Mouse (Mus musculus): Measurements from ENCODE around the gene Rara. TPM values are rescaled to one million over a fixed set of nuclear protein-coding genes. Genes with fewer than 3 reads are reported as not detected.

Gene Rara
- total and polyA plus RNA-seq, 3 experiments, result 12.1 to 13.7 TPM; not detected in 1

DNA sequence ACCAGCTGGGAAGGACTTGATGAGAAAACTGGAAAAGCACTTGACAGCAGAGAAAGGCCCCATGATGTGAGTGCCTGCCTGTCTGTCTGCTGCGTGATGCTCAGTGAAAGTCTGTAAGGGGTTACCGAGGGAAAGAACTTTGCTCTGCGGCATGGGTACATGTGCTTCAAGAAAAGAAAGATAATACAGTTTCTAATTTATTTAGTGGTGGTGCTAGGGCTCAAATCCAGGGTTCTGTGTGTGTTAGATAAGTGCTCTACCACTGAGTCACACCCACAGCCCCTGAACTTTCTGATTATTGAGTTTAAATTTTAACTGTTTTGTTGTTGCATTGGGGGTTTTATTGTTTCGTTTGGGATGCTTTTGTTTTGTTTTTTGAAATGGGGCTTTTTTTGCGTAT is 16.1 kb upstream of the Rara start (continued):
- peak; percentile 89; the same call in 1 of the 2 replicates for TF ChIP-seq MAZ (IDR thresholded peaks at IDR 0.05; ENCODE audit: low read depth, low read length)
- TF ChIP-seq MYB (IDR thresholded peaks at IDR 0.05; ENCODE audit: low read depth, low read length), result peak; percentile 82
- peak; percentile 89 for TF ChIP-seq BHLHE40 (IDR thresholded peaks at IDR 0.05; ENCODE audit: borderline replicate concordance, low read depth, low read length)
- peak; percentile 99 for TF ChIP-seq GATA1 (IDR thresholded peaks at IDR 0.05; ENCODE audit: low read depth, low read length)
- peak; percentile 98 to 99 for TF ChIP-seq EP300 (IDR thresholded peaks at IDR 0.05; ENCODE audit: low read depth in 1 of 2, low read length in 2 of 2)
- TF ChIP-seq TBP (IDR thresholded peaks at IDR 0.05; ENCODE audit: low read depth, low read length), result no peak
- TF ChIP-seq ZMIZ1 (IDR thresholded peaks at IDR 0.05; ENCODE audit: low read depth, low read length), result peak; percentile 77; the same call in 1 of the 2 replicates
- TF ChIP-seq RCOR1 (IDR thresholded peaks at IDR 0.05; ENCODE audit: low read depth, low read length), result peak; percentile 98
- TF ChIP-seq RAD21 (IDR thresholded peaks at IDR 0.05; ENCODE audit: low read depth, low read length), result no peak
- peak; percentile 99 for TF ChIP-seq TCF12 (IDR thresholded peaks at IDR 0.05; ENCODE audit: low read depth, low read length)
- TF ChIP-seq USF1 (IDR thresholded peaks at IDR 0.05; ENCODE audit: low read depth, low read length), result 0 out of 2 replicates have a peak, but pooled peaks have one; percentile 43
- TF ChIP-seq E2F4 (IDR thresholded peaks at IDR 0.05; ENCODE audit: borderline replicate concordance, low read depth, low read length), result no peak
- TF ChIP-seq MAX (IDR thresholded peaks at IDR 0.05; ENCODE audit: low read length), result peak; percentile 97
- TF ChIP-seq NELFE (IDR thresholded peaks at IDR 0.05; ENCODE audit: low read depth, low read length), result no peak
- TF ChIP-seq ETS1 (IDR thresholded peaks at IDR 0.05; ENCODE audit: low read depth, low read length), result peak; percentile 98
- no peak for TF ChIP-seq NRF1 (IDR thresholded peaks at IDR 0.05; ENCODE audit: insufficient read depth, low read depth, low read length, poor library complexity, severe bottlenecking)
- TF ChIP-seq MEF2A (IDR thresholded peaks at IDR 0.05; ENCODE audit: extremely low read depth, insufficient replicate concordance, low read depth, low read length, poor library complexity, severe bottlenecking), result 0 out of 2 replicates have a peak, but pooled peaks have one; percentile 62
- TF ChIP-seq MXI1 (IDR thresholded peaks at IDR 0.05; ENCODE audit: low read depth, low read length), result peak; percentile 99

GRCm38 (mm10) chr11:98914196-98914595 is 13.4 kb upstream of the Rara start:
- Histone ChIP-seq H3K4me1 (ENCODE audit: control insufficient read depth in 1 of 2, insufficient read depth in 2 of 2, low read length in 2 of 2) (peaks cover 33 to 52% of the 10 kb centered on the region in 2 experiments), H3K36me3 (ENCODE audit: control insufficient read depth in 1 of 2, insufficient read depth in 2 of 2, low read length in 2 of 2) (peaks cover 54 to 68% of the 10 kb centered on the region in 2 experiments)

More at GRCm38 (mm10) chr11:98914196-98914595, 13.4 kb upstream of the Rara start:
- Histone ChIP-seq H3K79me2 (ENCODE audit: control insufficient read depth, insufficient read depth, low read length, poor library complexity) (peaks cover 29% of the 10 kb centered on the region), H3K4me3 (ENCODE audit: control insufficient read depth in 1 of 2, insufficient read depth in 1 of 2, low read depth in 2 of 2, low read length in 2 of 2) (no peak overlapping the region), H3K27ac (ENCODE audit: control insufficient read depth, low read depth, low read length) (no peak overlapping the region), H3K9me3 (replicated peaks; ENCODE audit: insufficient read depth, low read length) (no peaks in the 10 kb centered on the region), H3K27me3 (ENCODE audit: control insufficient read depth in 1 of 2, insufficient read depth in 2 of 2, low read length in 2 of 2) (no peaks in the 10 kb centered on the region), H3K9ac (ENCODE audit: control insufficient read depth, low read depth, low read length, poor library complexity, severe bottlenecking) (no peak overlapping the region)
- no peak for TF ChIP-seq MAX (IDR thresholded peaks at IDR 0.05; ENCODE audit: low read length)
- no peak for TF ChIP-seq USF2 (IDR thresholded peaks at IDR 0.05; ENCODE audit: borderline replicate concordance in 1 of 2, insufficient read depth in 1 of 2, low read depth in 1 of 2, low read length in 2 of 2)
- TF ChIP-seq JUND (IDR thresholded peaks at IDR 0.05; ENCODE audit: low read depth, low read length), result no peak
- TF ChIP-seq POLR2AphosphoS5 (IDR thresholded peaks at IDR 0.05; ENCODE audit: borderline replicate concordance, low read depth, low read length), result no peak
- no peak for TF ChIP-seq ELF1 (IDR thresholded peaks at IDR 0.05; ENCODE audit: low read depth, low read length)
- TF ChIP-seq KAT2A (conservative IDR thresholded peaks at IDR 0.05; ENCODE audit: low read depth, low read length), result no peak
- no peak for TF ChIP-seq MYB (IDR thresholded peaks at IDR 0.05; ENCODE audit: low read depth, low read length)
- TF ChIP-seq SMC3 (IDR thresholded peaks at IDR 0.05; ENCODE audit: low read depth, low read length), result no peak
- TF ChIP-seq BHLHE40 (IDR thresholded peaks at IDR 0.05; ENCODE audit: borderline replicate concordance, low read depth, low read length), result no peak
- TF ChIP-seq MXI1 (IDR thresholded peaks at IDR 0.05; ENCODE audit: low read depth, low read length), result no peak
- no peak for TF ChIP-seq UBTF (IDR thresholded peaks at IDR 0.05; ENCODE audit: borderline replicate concordance, insufficient read depth, low read depth, low read length)
- no peak for TF ChIP-seq CTCF (IDR thresholded peaks at IDR 0.05 in 2 of 3, conservative IDR thresholded peaks at IDR 0.05 in 1 of 3; ENCODE audit: control insufficient read depth in 1 of 3, insufficient read depth in 1 of 3, low read depth in 2 of 3, low read length in 3 of 3, poor library complexity in 1 of 3, severe bottlenecking in 1 of 3)
- no peak for TF ChIP-seq TAL1 (IDR thresholded peaks at IDR 0.05; ENCODE audit: low read length)
- no peak for TF ChIP-seq ETS1 (IDR thresholded peaks at IDR 0.05; ENCODE audit: low read depth, low read length)
- no peak for DNase-seq (ENCODE audit: low read depth, low spot score)
